Mouse (Mus musculus): ENCODE measurements around the gene Plcxd3.

DNA sequence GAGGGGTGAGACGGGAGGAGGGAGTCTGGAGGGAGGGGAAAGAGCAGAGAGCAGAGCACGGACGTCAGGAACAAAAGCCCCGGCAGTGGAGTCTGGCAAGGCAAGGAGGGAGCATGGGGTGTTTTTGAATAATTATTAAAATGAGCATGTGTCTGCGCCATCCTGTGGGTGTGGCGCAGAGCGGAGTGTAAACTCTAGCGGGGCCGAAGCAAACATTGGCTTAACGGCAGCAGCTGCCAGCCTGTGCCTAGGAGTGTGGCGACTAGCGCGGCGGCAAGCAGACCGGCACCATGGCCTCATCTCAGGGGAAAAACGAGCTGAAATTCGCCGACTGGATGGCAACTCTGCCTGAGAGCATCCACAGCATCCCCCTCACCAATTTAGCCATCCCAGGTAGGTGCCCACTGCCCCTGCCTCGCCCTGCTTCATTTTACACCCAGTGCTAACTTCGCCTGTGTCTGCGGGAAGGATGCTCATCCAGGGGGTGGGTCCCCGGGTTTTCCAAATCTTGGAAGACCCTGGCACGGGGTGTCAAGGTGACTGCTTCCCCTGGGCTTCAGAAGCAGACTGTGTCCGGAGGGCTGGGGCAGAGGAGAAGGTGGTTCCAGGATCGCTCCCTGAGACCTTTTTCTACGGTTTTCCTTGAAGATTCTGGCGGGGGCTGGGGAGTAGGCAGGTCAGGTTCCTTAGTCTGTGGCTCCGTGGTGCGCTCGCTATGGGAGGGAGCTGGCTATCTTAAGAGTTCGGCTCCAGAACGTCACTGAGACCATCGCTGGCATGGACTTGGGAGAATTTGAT is at the start of gene Plcxd3:
- TF ChIP-seq GATA1 (IDR thresholded peaks at IDR 0.05; ENCODE audit: borderline replicate concordance, low read length) (no peak), FLI1 (IDR thresholded peaks at IDR 0.05; ENCODE audit: low read length) (no peak)

All from megakaryocyte, embryonic 14.5 days (primary cell).